Mouse (Mus musculus) urinary bladder, postnatal 25 days (tissue): ENCODE results near the gene Mapk8ip1.
A peak's percentile ranks its signal among the peaks of the same experiment; 100 is the strongest.

Experiments used
- DNase-seq: peaks from one replicate; pipeline ENCODE4 v3.0.0; 2022; ENCODE audit warnings: low spot score

Gene Mapk8ip1

GRCm38 (mm10) chr2:92372767-92373436 lies 28.2 kb downstream of the Mapk8ip1 start:
- peak; percentile 33 for DNase-seq

GRCm38 (mm10) chr2:92371971-92372690 lies 28.9 kb downstream of the Mapk8ip1 start:
- no peak for DNase-seq

- DNase-seq = peak; percentile 74
Measured at GRCm38 (mm10) chr2:92370821-92371805, 29.9 kb downstream of the Mapk8ip1 start.

DNA sequence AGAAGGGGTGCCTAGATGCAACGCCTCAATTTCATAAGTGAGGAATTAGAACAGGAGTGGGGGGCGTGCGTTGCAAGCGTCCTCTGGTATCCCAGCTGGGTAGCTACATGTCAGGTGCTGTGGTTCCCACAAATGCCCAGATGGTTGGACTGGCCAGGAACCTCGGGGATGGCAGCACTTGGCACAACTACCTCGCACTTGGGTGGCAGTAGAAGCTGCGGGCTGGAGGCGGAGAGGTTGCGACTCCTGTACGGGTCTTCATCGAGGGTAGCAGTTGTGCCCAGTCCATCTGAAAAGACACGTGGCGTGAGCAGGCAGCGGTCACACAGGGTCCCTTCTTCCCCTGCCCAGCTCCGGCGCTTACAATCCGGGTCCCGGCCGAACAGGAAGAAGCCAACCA lies 30.7 kb downstream of the Mapk8ip1 start:
- DNase-seq = no peak

- DNase-seq = no peak
Measured at GRCm38 (mm10) chr2:92367383-92368029, 33.6 kb downstream of the Mapk8ip1 start.

GRCm38 (mm10) chr2:92365568-92365967 lies 35.5 kb downstream of the Mapk8ip1 start:
- DNase-seq = no peak

DNA sequence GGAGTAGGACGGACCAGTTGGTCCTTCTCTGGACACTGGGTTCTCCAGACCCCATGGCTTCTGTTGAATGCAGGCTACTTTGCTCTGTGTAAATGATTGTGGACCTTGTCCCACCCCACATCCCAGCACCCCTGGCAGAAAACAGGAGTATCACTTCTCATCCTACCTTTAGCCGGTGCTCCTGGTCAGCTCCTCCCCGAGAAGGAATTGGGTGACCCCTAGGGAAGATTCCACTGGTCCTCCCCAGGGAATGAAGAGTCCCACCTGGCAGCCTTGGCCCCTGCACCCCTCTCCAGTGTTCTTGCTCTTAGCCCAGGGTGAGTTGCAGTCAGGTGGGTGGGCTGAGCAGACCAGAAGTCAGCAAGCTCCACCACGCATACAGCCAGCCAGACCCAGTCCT lies 37.0 kb downstream of the Mapk8ip1 start:
- DNase-seq = no peak

- no peak for DNase-seq
Measured at GRCm38 (mm10) chr2:92362571-92363228, 38.4 kb downstream of the Mapk8ip1 start.

DNA sequence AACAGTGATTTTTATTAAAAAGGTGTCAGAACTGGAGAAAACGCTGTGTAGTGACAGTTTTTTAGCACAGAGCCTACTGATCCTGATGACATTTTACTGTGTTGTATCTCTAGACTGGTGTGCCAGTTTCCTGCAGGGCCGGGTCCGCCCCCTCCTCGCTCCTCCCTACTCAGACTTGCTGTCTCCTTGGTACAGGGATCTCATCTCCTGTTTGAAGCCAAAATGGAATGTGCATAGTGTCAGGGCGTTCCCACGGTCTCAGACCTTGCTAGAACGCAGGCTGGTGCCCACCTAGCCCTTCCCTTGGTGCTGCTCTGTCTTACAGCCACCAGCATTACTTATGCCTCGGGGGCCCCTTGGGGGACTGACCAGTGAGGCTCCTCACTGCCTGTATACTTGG lies 39.3 kb downstream of the Mapk8ip1 start:
- no peak for DNase-seq

DNA sequence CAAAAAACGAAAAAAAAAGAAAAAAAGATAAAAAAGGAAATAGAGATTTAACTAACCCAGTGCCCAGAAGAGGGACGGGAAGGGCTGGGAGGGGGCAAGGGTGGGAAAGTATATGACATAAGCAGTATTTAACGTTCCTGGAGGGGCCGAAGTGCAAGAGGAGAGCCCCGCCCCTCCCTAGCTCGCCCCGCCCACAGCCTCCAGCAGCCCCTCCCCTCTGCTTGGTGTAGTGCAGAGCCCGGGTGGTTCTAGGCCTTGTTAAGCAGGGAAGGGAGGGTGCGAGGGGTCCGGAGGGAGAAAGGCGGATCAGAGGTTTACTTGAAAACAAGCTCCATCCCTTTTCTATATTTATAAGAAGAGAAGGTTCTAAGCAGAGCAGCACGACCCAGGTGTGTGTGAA lies 40.2 kb downstream of the Mapk8ip1 start:
- no peak for DNase-seq

GRCm38 (mm10) chr2:92360186-92360823 lies 40.8 kb downstream of the Mapk8ip1 start:
- DNase-seq = no peak

DNA sequence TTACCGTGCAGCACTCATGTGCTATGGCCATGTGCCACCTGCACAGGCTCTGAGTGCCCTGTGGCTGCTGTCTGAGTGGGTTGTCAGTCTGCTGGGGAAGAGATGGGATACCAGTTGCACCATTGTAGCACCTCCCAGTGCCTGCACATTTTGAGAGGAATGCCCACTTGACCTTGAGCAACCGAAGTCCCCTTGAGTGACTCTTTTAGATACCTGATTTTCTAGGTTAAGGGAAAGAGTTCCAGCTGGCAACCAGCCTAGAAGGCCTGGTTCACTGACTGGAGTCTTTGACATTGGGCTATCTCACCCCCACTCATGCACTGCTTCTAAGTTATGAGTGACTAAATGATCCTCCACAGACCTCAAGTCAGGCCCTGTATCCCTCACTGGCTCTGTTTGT lies 41.8 kb downstream of the Mapk8ip1 start:
- no peak for DNase-seq

GRCm38 (mm10) chr2:92354224-92354623 lies 46.8 kb downstream of the Mapk8ip1 start:
- DNase-seq = no peak

- DNase-seq = no peak
Measured at GRCm38 (mm10) chr2:92353402-92353801, 47.7 kb downstream of the Mapk8ip1 start.

- no peak for DNase-seq
Measured at GRCm38 (mm10) chr2:92350686-92351085, 50.4 kb downstream of the Mapk8ip1 start.

- no peak for DNase-seq
Measured at GRCm38 (mm10) chr2:92349589-92350425, 51.3 kb downstream of the Mapk8ip1 start.

DNA sequence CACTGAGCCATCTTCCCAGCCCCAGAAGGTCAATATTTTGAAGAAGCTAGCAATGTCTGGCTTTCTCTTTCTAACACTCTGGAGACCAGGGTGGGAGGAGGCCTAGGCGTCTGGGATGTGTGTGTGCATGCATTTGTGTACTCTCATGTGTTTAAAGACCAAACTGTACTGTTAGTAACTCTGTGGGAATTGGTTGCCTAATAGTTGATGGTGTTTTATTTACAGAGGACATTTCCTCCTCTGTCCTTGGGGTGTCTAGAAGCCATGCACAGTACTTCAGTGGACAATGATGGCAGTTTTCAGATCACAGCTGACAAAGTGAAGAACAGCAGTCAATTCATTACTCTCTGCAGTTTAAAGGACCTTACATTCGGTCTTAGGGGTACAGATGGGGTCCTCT lies 53.9 kb downstream of the Mapk8ip1 start:
- DNase-seq = no peak

- no peak for DNase-seq
Measured at GRCm38 (mm10) chr2:92342418-92342817, 58.6 kb downstream of the Mapk8ip1 start.
